Mouse (Mus musculus) regulatory T cell (primary cell): ENCODE data around the gene Aff2.

Experiments used
- in situ Hi-C: fragments of 300-600 bp; cut with MboI, MseI; formaldehyde crosslinking; loops from one replicate; pipeline ENCODE4 v1.15.1; 2025; ENCODE audit warnings: high pct_unique_total_duplicates

The Aff2 gene

DNA sequence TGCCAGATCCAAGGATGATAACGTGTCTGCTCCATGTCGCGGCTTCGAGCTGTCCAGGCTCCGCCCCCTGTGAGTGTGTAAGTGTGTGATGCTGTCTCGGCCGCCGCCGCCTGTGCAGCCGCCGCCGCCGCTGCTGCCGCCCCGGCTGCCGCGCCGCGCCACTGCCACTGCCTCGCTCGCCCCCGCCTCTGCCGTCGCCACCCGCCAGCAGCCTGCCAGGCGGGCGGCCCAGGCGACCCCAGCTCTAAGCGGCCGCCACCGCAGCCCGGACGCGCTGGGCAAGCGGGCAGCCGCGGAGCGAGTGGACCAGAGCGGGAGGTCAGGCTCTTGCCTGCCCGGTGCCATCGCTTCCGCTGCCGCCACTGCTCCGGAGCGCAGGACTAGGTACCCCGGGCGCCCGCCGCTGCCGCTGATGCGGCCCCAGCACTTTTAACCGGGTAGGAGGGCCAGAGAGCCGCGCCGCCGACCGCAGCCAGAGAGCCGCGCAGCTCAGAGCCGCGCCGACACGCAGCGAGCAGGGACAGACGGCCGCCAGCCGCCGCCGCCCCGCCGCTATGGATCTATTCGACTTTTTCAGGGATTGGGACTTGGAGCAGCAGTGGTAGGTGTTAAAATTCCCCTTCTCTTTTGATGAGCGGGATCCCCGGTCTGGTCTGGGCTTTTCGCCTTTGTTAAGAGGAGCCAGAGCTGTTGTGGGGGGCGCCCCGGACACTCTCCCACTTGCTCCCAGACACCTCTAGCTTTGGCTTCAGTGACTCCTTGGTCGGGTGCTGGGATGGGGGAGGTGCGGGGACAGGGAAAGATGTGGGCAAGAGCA lies at the start of gene Aff2:
TSS of gene Aff2 (plus strand) at position 57 of the 817 bp plus-strand sequence.
- in situ Hi-C loops, result no loop called here

DNA sequence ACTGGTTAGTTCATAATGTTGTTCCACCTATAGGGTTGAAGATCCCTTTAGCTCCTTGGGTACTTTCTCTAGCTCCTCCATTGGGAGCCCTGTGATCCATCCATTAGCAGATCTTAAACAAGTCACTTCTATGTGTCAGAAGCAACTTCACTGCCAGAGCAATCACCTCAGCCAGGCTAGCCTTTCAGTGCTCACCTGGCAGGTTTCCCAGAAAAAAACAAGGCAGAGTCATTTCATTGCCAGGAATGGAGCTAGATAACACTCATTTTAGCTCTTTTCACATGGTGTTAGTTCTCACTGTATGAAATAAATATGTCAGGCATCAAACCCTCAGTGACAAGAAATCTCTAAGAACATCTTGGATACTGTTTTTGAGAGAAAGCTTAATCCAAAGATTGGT lies 22.8 kb upstream of the Aff2 start:
- in situ Hi-C loops, result no loop called here

GRCm38 (mm10) chrX:69355621-69356020 lies 4.5 kb upstream of the Aff2 start:
- in situ Hi-C loops, result no loop called here

DNA sequence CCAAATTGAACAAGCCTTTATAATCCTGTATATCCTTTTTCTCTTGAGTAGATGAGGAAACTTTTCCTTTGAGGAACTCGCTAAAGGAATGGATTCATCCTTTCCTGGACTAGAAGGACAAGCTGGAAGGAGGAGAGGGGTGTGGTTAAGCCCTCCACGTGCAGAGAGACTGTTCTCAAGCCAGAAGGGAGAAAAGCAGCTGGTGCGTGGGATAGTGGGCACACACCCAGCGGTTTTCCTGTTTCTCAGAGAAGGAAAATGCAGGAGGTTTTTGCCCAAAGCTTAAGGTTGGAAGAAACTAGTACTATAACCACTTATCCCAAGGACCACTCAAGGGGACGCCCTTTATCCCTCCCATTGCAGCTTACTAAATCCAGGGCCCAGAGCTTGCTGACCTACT lies 734 bp upstream of the Aff2 start:
- in situ Hi-C loops, result no loop called here

DNA sequence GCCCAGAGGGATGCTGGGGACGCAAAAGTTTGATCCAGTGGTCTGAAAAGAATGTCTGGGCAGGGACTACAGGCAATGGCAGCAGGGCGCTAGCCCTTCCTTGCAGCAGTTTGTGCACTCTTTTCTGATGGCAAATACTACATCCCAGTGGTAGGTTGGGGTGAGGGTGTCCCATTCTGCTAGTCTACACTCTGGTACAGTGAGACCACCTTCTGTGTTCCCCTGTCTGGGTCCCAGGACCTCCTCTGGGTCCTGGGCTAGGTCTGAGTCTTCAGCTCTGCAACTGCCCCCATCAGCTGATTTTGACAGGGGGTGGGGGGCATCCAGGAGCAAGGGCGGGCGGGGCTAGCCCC lies 233 bp upstream of the Aff2 start:
- in situ Hi-C loops, result no loop called here

DNA sequence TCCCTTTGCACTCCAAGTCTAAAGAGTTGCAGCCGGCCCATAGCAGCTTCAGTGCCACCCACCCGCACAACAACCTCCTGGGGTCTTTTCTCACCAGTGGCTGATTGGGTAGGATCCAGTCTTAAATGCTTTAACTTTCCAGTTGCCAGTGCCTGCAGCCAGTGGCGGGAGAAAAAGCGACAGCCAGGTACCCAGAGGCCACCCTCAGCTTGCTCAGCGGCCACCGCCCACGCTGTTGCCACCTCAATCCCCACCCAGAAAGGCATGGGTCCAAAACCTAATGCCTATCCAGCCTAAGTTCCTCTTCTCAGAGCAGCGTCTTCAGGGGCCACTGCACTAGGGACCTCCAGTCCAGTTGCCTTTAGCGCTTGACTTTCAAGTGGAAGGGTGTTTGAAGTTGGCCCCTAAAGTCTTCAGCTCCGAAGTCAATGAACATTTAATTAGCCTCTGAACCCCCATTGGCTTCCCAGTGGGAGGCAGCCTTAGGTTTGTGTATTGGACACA lies 1.0 kb downstream of the Aff2 start:
- in situ Hi-C loops, result no loop called here

- in situ Hi-C loops, result no loop called here
Observed at GRCm38 (mm10) chrX:69364198-69364597, 4.1 kb downstream of the Aff2 start.

DNA sequence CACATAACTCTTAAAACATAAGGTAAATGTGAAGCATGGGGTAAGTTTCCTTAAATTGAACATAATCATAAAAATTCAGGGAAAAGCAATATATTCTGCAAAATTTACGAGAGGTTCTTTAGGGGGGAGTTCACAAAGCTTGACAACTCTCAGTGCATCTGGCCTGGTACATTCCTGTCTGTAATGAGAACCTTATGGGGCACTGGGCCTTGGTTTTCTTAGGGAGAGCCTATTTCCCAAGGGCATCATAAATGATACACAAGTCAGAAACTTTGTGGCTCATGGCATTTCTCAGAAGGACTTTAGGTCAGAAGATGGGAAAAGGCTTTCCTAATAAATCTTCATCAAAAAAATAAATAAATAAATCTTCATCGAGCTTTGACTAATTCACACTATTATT lies 13.2 kb downstream of the Aff2 start:
- in situ Hi-C loops, result no loop called here

GRCm38 (mm10) chrX:69389738-69390137 lies 29.6 kb downstream of the Aff2 start:
- in situ Hi-C loops, result no loop called here

DNA sequence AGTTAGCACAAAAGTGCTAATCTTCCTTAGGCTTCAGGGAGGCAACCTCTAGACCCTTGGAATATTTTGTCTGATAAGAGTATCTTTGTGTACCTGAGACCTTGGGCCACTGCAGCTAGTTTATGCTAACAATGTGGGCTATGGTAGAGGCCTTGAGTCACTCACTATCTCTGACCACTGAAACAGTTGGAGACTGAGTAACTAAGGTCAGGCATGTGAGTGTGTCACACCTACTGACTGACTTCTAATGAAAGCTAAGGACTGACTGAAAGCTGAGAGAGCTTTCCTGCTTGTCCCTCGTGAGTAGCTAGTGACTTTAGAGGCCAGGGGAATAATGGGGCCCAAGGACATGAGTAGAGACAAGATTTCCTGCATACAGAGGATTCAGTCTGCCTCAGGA lies 54.9 kb downstream of the Aff2 start:
- in situ Hi-C loops, result no loop called here

- in situ Hi-C loops, result no loop called here
Observed at GRCm38 (mm10) chrX:69438422-69438821, 78.3 kb downstream of the Aff2 start.

- in situ Hi-C loops, result loop anchor here (10.0 kb wide), 1 partner anchor 377 kb away; no protein-coding TSS in a partner anchor
Observed at GRCm38 (mm10) chrX:69441937-69442336, 81.8 kb downstream of the Aff2 start.

DNA sequence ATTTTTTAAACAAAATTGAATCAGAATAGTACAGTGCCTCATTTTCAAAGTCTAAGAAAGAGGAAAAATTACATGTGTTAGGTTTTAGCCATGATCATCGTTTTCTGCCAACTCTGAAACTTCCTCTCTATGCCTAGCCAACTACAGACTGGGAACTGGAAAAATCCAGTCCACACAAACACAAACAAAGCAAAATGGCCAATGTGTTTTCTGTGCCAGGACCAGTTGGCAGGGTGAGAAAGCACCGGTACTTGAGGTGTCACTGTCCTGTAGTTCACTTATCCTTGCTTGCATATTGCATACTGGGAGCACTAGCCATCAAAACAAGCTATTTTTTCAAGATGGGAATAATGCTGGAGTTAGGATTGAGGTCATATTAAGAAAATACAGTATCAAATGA lies 100.8 kb downstream of the Aff2 start:
- in situ Hi-C loops, result no loop called here

- in situ Hi-C loops, result no loop called here
Observed at GRCm38 (mm10) chrX:69502061-69502460, 142.0 kb downstream of the Aff2 start.

DNA sequence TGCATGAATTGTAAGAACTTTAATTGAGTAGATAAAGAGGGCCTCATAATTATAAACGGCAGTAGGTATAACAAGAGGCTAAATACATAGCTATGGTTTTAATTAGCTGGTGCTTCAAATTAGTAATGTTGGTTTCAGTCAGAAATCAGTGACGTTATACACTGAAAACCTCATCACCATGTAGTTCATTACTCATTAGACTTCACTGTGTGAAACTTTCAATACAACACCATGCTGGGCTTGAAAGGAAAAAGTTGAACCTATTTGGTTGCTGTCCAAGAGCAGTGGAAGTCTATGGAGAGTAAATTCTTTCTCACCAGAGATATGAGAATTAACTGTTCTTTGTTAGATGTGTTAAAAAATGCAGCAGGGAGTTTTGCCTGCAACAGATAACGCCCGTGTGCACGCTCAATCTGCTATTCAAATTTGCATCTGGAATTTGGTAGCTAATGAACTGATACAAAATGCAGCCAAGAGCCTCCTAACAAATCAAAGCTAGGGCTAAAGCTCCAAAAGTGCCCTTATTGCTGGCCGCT lies 158.0 kb downstream of the Aff2 start:
- in situ Hi-C loops, result no loop called here

GRCm38 (mm10) chrX:69540811-69541210 lies 180.7 kb downstream of the Aff2 start:
- in situ Hi-C loops, result no loop called here

GRCm38 (mm10) chrX:69579903-69580459 lies 219.9 kb downstream of the Aff2 start:
- in situ Hi-C loops, result no loop called here

DNA sequence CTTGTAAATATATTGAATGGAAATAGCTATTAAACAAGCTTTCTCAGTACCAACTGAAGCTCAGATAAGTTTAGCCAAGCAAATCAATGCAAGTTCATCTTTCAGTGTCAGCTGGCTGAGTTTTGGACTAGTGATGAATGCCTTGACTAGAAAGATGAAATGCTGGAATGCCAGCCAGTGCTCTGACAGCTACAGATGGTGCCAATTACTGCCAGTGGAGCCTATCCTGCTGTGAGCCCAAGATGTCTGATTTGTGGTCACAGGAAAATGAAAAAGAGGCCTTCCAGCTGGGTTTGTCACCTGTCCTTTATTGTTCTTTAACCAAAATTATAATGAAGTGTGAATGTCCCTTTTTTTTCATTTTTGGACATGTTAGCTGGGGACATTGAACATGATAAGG lies 248.7 kb downstream of the Aff2 start:
- in situ Hi-C loops, result no loop called here

DNA sequence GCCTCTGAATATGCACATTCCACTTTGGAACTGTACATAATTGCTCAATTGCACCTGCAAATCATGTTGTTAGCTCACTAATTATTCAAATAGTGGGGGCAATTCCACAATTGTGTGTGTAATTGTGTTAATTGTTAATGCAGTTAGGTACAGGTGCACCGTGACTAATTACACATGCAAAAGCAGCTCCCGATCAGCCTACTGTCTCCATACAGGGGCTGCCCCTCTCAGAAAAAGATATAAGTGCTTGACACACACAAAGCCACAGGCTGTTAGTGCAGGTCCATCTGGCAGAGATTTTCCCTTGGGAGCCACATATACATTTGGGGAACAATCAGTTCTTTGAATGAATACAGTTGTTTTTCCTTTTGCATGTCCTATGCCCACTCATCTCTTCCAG lies 302.9 kb downstream of the Aff2 start:
- in situ Hi-C loops, result no loop called here

- in situ Hi-C loops, result no loop called here
Observed at GRCm38 (mm10) chrX:69666145-69666677, 306.1 kb downstream of the Aff2 start.

DNA sequence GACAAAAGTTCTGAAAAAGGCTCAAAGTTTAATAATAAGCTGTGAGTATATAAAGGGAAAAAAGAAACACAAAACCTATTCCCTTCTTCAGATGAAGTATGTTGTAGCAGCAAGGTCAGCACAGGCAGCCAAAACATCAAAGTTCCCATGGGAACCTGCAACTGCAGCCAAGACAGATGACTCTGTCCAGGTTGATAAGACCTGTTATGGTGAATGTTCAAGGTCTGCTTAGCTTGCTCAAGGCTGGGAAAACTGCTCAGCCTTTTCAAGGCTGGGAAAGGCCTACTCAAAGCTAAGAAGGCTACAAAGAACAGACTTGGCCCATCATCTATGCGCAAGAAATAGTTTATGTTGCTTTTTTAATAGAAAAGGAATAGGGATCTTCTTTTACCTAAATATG lies 315.6 kb downstream of the Aff2 start:
- in situ Hi-C loops, result no loop called here

- in situ Hi-C loops, result no loop called here
Observed at GRCm38 (mm10) chrX:69698840-69699239, 338.7 kb downstream of the Aff2 start.

DNA sequence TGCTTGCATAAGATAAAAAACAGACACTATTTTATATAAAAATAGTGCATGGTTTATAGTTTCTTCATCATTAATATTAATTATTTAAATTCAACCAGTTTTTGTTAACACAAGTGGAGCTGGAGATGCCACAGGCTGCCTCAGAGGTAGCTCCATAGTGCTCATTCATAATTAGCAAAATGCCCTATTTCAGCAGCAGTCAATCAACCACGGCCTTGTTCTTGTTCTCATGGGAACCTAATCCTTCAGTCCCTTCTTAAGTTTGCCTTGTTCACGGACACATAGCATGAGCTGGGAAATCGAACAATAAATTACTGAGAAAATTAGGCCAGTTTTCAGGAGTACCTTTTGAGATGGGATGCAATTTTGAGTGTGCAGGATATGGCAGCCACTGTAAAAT lies 378.9 kb downstream of the Aff2 start:
- in situ Hi-C loops, result no loop called here
